Mouse (Mus musculus) thymus, adult 2 months (tissue): ENCODE measurements at regions not wholly inside any gene's neighbourhood (a gene's known extent, or its start where the extent isn't known, plus 50 kb on each side); places are given as distances from the start of the nearest gene placed in this dataset.

Experiments used
- CTCF ChIP-seq: fragments of 200-500 bp; IDR thresholded peaks from 2 replicates; pipeline ENCODE4 v1.5.1; 2012; ENCODE audit warnings: mild to moderate bottlenecking, control low read depth, low read length, moderate library complexity, borderline replicate concordance; ENCODE audit not compliant: control insufficient read depth, poor library complexity, insufficient read depth; ENCODE audit errors: extremely low read depth
- POLR2A ChIP-seq: fragments of 200-500 bp; IDR thresholded peaks from 2 replicates; pipeline ENCODE4 v1.6.1; 2012; ENCODE audit warnings: mild to moderate bottlenecking, low read length, control low read depth, moderate library complexity; ENCODE audit not compliant: control insufficient read depth, poor library complexity, insufficient read depth; ENCODE audit errors: extremely low read depth

- TF ChIP-seq CTCF, result no peak
- TF ChIP-seq POLR2A, result no peak
Measured at GRCm38 (mm10) chr16:50023885-50024284, 223.6 kb downstream of the Cd47 start.
